Comparison of ENCODE assay signal across 8 mouse cellular contexts in genomic region chr7:83695449-83696212, GRCm38 (mm10). TPM values are rescaled to one million over a fixed set of nuclear protein-coding genes. Genes with fewer than 3 reads are reported as not detected.
DNase-seq lines count a peak whose midpoint lies in the region; ATAC-seq lines count a peak whose summit lies in the region.

No protein-coding gene starts in this region.

- WGBS in heart, embryonic 10.5 days, result 27% methylated on average over 6 of the region's 6 CpGs

- no peak overlapping the region for H3K4me3 ChIP-seq in heart, embryonic 10.5 days

- H3K27ac ChIP-seq in heart, embryonic 10.5 days, result no peak overlapping the region

- H3K36me3 ChIP-seq in heart, embryonic 10.5 days, result no peaks in the 10 kb centered on the region

- DNase-seq in heart, postnatal 4 days, result peak; percentile 28
- DNase-seq in heart, embryonic 10.5 days (ENCODE audit: low spot score), result no peak
- peak; percentile 18 to 27 for DNase-seq in right cerebral cortex, adult 2 months (ENCODE audit: low spot score in 2 of 2)
- no peak for DNase-seq in right cerebral cortex, adult 18-20 months
- DNase-seq in ZHBTc4 (ENCODE audit: low read depth, low spot score), result peak; percentile 43
- DNase-seq in retina, postnatal 1 day, result peak; percentile 43
- no peak for DNase-seq in left cerebral cortex, postnatal 36 days (ENCODE audit: low spot score in 2 of 2)

- no peaks in the 10 kb centered on the region for H3K27me3 ChIP-seq in heart, embryonic 10.5 days (ENCODE audit: insufficient read depth, poor library complexity, severe bottlenecking)

- H3K9me3 ChIP-seq in heart, embryonic 10.5 days, result no peaks in the 10 kb centered on the region

- no peaks in the 10 kb centered on the region for H3K4me1 ChIP-seq in heart, embryonic 10.5 days

- intact Hi-C loops in left cerebral cortex, postnatal 36 days (cut with DNase I), result loop anchor here (2.0 to 5.0 kb wide), 2 partner anchors 79 to 107 kb away; no protein-coding TSS in a partner anchor

- ATAC-seq in hematopoietic stem cell, adult 5-6 weeks (replicated peaks in 1 of 2; ENCODE audit: insufficient read depth in 1 of 2, low FRiP score in 2 of 2, low TSS enrichment in 1 of 2, low read depth in 1 of 2, poor library complexity in 2 of 2, severe bottlenecking in 2 of 2), result peak; percentile 30 to 61; a peak in 1 of 4 replicates

RNA-seq across cellular contexts. Expression of gene Il16, which starts 49.9 kb away (rescaled TPM):
- total RNA-seq in heart, postnatal 4 days (2021), result 1 to 10 TPM; 4.5 to 5.5 TPM
- 1.7 and 2.0 TPM in 2 replicates for polyA plus RNA-seq in heart, embryonic 10.5 days (2016; fragmentation: Nextera tagmentation; extraction: Ambion mirVana)
- total RNA-seq in hematopoietic stem cell, adult 5-6 weeks (2017), result 93.8 and 124 TPM in 2 replicates
- total RNA-seq in left cerebral cortex, postnatal 36 days (2021), result 1 to 10 TPM; 2.5 to 3.4 TPM

Comparison
In these comparisons a context has a peak if more than half of its experiments do, and no peak if none do; other contexts are left out.
1. DNase-seq: peak in heart, postnatal 4 days (single experiment), right cerebral cortex, adult 2 months (2 of 2), ZHBTc4 (single experiment) and retina, postnatal 1 day (single experiment); none in heart, embryonic 10.5 days (single experiment), right cerebral cortex, adult 18-20 months (single experiment) and left cerebral cortex, postnatal 36 days (0 of 2).
2. RNA of gene Il16, which starts 49.9 kb away (total RNA-seq): 93.8 to 124 TPM in hematopoietic stem cell, adult 5-6 weeks; 4.5 to 5.5 TPM in heart, postnatal 4 days and 2.5 to 3.4 TPM in left cerebral cortex, postnatal 36 days; every median in the first group is over 10 times any median in the second.